Mouse (Mus musculus): Measurements from ENCODE around the gene Ankrd54. TPM values are rescaled to one million over a fixed set of nuclear protein-coding genes. Genes with fewer than 3 reads are reported as not detected.
"Not testable (repeated sequence)": the region's sequence is repeated elsewhere in the genome, so short reads cannot be mapped to it uniquely, and the experiment has no call there.

The Ankrd54 gene
- total and polyA plus RNA-seq, 2 experiments from 2014 or later = 43.3 to 45.8 TPM

DNA sequence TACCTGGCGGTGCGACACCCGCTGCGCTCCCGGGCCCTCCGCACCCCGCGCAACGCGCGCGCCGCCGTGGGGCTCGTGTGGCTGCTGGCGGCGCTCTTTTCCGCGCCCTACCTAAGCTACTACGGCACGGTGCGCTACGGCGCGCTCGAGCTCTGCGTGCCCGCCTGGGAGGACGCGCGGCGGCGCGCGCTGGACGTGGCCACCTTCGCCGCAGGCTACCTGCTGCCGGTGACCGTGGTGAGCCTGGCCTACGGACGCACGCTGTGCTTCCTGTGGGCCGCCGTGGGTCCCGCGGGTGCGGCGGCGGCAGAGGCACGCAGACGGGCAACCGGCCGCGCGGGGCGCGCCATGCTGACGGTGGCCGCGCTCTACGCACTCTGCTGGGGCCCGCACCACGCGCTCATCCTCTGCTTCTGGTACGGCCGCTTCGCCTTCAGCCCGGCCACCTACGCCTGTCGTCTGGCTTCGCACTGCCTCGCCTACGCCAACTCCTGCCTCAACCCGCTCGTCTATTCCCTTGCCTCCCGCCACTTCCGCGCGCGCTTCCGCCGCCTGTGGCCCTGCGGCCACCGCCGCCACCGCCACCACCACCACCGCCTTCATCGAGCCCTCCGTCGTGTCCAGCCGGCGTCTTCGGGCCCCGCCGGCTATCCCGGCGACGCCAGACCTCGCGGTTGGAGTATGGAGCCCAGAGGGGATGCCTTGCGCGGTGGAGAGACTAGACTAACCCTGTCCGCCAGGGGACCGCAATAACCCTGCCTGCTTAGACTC, 19.8 kb downstream of the Ankrd54 start:
- peaks cover 7% of the 10 kb centered on the region; the same call in 1 of the 2 replicates for H3K4me1 ChIP-seq (ENCODE audit: insufficient read depth)
- 3% methylated on average over 100 of the region's 105 CpGs for WGBS
- peak overlapping the region; percentile 61 for H3K4me3 ChIP-seq (ENCODE audit: low read depth, low read length)
- peaks cover 21% of the 10 kb centered on the region for H3K27me3 ChIP-seq (ENCODE audit: insufficient read depth, low read length)
- H3K9ac ChIP-seq = peak overlapping the region; percentile 62
- ATAC-seq (peak; percentile 87), DNase-seq (peak; percentile 78)
- peak overlapping the region; percentile 85 for H3K4me2 ChIP-seq (ENCODE audit: low read depth)
- TF ChIP-seq CTCF (IDR thresholded peaks at IDR 0.05; ENCODE audit: low read depth) = peak; percentile 46
- H3K27ac ChIP-seq (ENCODE audit: low read depth, low read length) = peak overlapping the region; percentile 70
- no peaks in the 10 kb centered on the region for H3K36me3 ChIP-seq (ENCODE audit: insufficient read depth)
- H3K9me3 ChIP-seq (ENCODE audit: low read length) = no peaks in the 10 kb centered on the region

DNA sequence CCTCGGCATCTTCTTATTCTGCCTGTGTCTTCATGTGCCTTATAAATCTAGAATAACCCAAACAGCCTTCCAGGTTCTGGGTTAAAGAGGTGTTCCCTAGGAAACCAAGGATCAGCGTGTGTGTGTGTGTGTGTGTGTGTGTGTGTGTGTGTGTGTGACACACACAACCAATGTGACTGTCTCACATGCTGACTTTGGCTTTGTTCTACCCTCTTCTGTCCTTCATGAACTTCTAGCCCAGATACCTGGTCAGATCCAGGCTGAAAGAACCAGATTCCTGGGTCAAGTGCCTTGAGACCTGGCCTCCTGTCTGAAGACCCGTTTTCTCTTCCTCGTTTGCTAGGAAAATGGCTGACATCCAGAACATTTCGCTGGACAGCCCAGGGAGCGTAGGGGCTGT, 21.1 kb downstream of the Ankrd54 start, which contains the start of gene Galr3:
Galr3 (plus strand) TSS at position 301 of the 400 bp plus-strand sequence.
- H3K4me3 ChIP-seq (ENCODE audit: low read depth, low read length) = peak within 1 kb of the TSS; percentile 61
- H3K4me2 ChIP-seq (ENCODE audit: low read depth) = peak within 1 kb of the TSS; percentile 85
- ATAC-seq (no peak), DNase-seq (no peak)
- H3K27me3 ChIP-seq (ENCODE audit: insufficient read depth, low read length) = peaks cover 21% of the 10 kb centered on the region
- H3K27ac ChIP-seq (ENCODE audit: low read depth, low read length) = peak within 1 kb of the TSS; percentile 70
- H3K36me3 ChIP-seq (ENCODE audit: insufficient read depth) = no peaks in the 10 kb centered on the region
- 64% methylated on average over 6 of the region's 6 CpGs for WGBS
- H3K4me1 ChIP-seq (ENCODE audit: insufficient read depth) = peaks cover 7% of the 10 kb centered on the region; the same call in 1 of the 2 replicates
- no peaks in the 10 kb centered on the region for H3K9me3 ChIP-seq (ENCODE audit: low read length)
- no peak for TF ChIP-seq CTCF (IDR thresholded peaks at IDR 0.05; ENCODE audit: low read depth)
- peak within 1 kb of the TSS; percentile 62 for H3K9ac ChIP-seq

- H3K4me2 ChIP-seq (ENCODE audit: low read depth) = peak overlapping the region; percentile 40
- H3K36me3 ChIP-seq (ENCODE audit: insufficient read depth) = no peaks in the 10 kb centered on the region
- no peak for TF ChIP-seq CTCF (IDR thresholded peaks at IDR 0.05; ENCODE audit: low read depth)
- peaks cover 7% of the 10 kb centered on the region; the same call in 1 of the 2 replicates for H3K4me1 ChIP-seq (ENCODE audit: insufficient read depth)
- DNase-seq (no peak), ATAC-seq (no peak)
- H3K9ac ChIP-seq = no peak overlapping the region
- H3K27me3 ChIP-seq (ENCODE audit: insufficient read depth, low read length) = peaks cover 21% of the 10 kb centered on the region
- no peaks in the 10 kb centered on the region for H3K9me3 ChIP-seq (ENCODE audit: low read length)
- WGBS = 22% methylated on average over 24 of the region's 24 CpGs
- H3K27ac ChIP-seq (ENCODE audit: low read depth, low read length) = no peak overlapping the region
- 0 out of 2 replicates have a peak overlapping the region, but pooled peaks have one; percentile 7 for H3K4me3 ChIP-seq (ENCODE audit: low read depth, low read length)
Observed at GRCm38 (mm10) chr15:79040501-79041416, 21.9 kb downstream of the Ankrd54 start.

- Histone ChIP-seq H3K9ac (no peak overlapping the region), H3K9me3 (ENCODE audit: low read length) (no peaks in the 10 kb centered on the region), H3K4me3 (ENCODE audit: low read depth, low read length) (no peak overlapping the region), H3K4me1 (ENCODE audit: insufficient read depth) (peaks cover 7% of the 10 kb centered on the region; the same call in 1 of the 2 replicates), H3K4me2 (ENCODE audit: low read depth) (no peak overlapping the region), H3K27ac (ENCODE audit: low read depth, low read length) (no peak overlapping the region), H3K27me3 (ENCODE audit: insufficient read depth, low read length) (peaks cover 21% of the 10 kb centered on the region), H3K36me3 (ENCODE audit: insufficient read depth) (0 out of 2 replicates have a peak, but pooled peaks cover 4% of the 10 kb centered on the region)
- DNase-seq (peak; percentile 61), ATAC-seq (peak; percentile 32; the same call in 1 of the 2 replicates)
- TF ChIP-seq CTCF (IDR thresholded peaks at IDR 0.05; ENCODE audit: low read depth) = peak; percentile 77
- 21% methylated on average over 7 of the region's 7 CpGs for WGBS
Observed at GRCm38 (mm10) chr15:79038853-79039252, 23.8 kb downstream of the Ankrd54 start.

DNA sequence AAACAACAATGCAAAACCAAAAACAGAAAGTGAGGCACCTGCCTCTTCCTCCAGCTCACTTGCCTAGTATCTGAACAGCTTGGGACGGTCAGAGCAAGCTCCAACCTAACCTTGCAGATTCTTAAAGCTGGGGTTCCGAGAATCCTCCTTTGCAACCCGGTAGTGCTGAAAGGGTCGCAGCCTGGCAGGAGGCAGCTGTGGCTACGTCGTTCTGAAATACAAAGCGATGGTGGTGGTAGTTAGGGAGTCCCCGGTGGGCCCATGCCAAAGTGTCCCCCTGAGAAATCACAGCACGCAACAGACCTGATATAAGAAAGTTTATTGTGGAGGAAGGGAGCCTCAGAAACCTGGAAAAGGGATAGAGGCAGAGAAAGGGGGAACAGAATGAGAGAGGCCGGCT, 24.4 kb downstream of the Ankrd54 start:
- peaks cover 6% of the 10 kb centered on the region; the same call in 1 of the 2 replicates for H3K4me1 ChIP-seq (ENCODE audit: insufficient read depth)
- H3K4me3 ChIP-seq (ENCODE audit: low read depth, low read length) = no peak overlapping the region
- 0 out of 2 replicates have a peak, but pooled peaks cover 4% of the 10 kb centered on the region for H3K36me3 ChIP-seq (ENCODE audit: insufficient read depth)
- peaks cover 18% of the 10 kb centered on the region for H3K27me3 ChIP-seq (ENCODE audit: insufficient read depth, low read length)
- no peak overlapping the region for H3K27ac ChIP-seq (ENCODE audit: low read depth, low read length)
- no peak overlapping the region for H3K4me2 ChIP-seq (ENCODE audit: low read depth)
- no peaks in the 10 kb centered on the region for H3K9me3 ChIP-seq (ENCODE audit: low read length)
- TF ChIP-seq CTCF (IDR thresholded peaks at IDR 0.05; ENCODE audit: low read depth) = no peak
- ATAC-seq = no peak
- WGBS = 70% methylated on average over 10 of the region's 10 CpGs
- H3K9ac ChIP-seq = no peak overlapping the region
- DNase-seq = no peak

DNA sequence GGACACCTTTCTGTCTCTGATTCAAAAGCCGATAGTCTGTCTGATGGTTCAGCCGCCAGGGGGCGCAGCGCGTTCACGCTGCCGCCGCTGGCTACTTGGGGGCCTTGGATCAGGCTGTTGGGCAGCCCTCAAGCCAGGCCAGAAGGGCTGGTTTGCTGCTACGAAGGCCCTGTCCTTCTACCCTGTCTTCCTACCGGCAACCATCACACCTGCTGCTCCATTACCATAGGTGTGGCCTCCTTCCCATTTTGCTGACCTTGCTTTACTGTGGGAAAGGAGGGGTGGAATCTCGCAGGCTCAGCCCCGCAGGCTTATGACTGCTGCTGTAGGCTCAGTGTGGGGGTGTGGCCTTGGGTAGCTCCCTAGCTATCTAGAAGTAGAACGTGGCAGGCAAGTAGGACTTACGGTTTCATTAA, 24.8 kb downstream of the Ankrd54 start:
- DNase-seq (peak; percentile 70), ATAC-seq (no peak)
- Histone ChIP-seq H3K27me3 (ENCODE audit: insufficient read depth, low read length) (peaks cover 18% of the 10 kb centered on the region), H3K27ac (ENCODE audit: low read depth, low read length) (no peak overlapping the region), H3K4me1 (ENCODE audit: insufficient read depth) (peaks cover 3% of the 10 kb centered on the region; the same call in 1 of the 2 replicates), H3K36me3 (ENCODE audit: insufficient read depth) (0 out of 2 replicates have a peak, but pooled peaks cover 4% of the 10 kb centered on the region), H3K9ac (no peak overlapping the region), H3K4me2 (ENCODE audit: low read depth) (no peak overlapping the region), H3K4me3 (ENCODE audit: low read depth, low read length) (no peak overlapping the region), H3K9me3 (ENCODE audit: low read length) (no peaks in the 10 kb centered on the region)
- WGBS = 16% methylated on average over 14 of the region's 14 CpGs
- TF ChIP-seq CTCF (IDR thresholded peaks at IDR 0.05; ENCODE audit: low read depth) = peak; percentile 82

DNA sequence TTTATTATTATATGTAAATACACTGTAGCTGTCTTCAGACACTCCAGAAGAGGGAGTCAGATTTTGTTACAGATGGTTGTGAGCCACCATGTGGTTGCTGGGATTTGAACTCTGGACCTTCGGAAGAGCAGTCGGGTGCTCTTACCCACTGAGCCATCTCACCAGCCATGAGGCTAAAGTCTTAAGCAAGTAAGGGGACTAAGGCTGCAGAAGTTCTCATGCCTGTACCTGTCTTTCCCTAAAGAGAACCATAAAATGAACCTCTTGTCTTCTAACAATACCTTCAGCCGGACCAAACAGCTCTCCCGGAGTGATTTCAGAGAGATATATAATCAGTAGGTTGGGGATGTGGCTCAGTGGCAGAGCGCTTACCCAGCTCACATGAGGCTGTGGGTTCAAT, 30.8 kb downstream of the Ankrd54 start:
- DNase-seq; H3K4me3 ChIP-seq (ENCODE audit: low read depth, low read length); ATAC-seq; H3K36me3 ChIP-seq (ENCODE audit: insufficient read depth); H3K27me3 ChIP-seq (ENCODE audit: insufficient read depth, low read length); H3K9me3 ChIP-seq (ENCODE audit: low read length); H3K9ac ChIP-seq; H3K27ac ChIP-seq (ENCODE audit: low read depth, low read length): not testable (repeated sequence)
- H3K4me1 ChIP-seq (ENCODE audit: insufficient read depth) = peaks cover 23% of the 10 kb centered on the region
- WGBS = 89% methylated on average over 5 of the region's 5 CpGs
- H3K4me2 ChIP-seq (ENCODE audit: low read depth) = peak overlapping the region; percentile 98; the same call in 1 of the 2 replicates

Measured in forebrain, postnatal 0 days (tissue).